In genomic region chr7:135937465-135937864, GRCm38 (mm10) we compare ENCODE assay signal across 33 mouse cellular contexts.
"Had no signal": no experiment of that assay in that cellular context is flagged by ENCODE, and none has a peak within 500 bp of the region (broad histone marks: within the 10 kb centered on the region; RNA-seq: fewer than 3 reads in every experiment).

No protein-coding gene starts in this region.

- H3K27ac ChIP-seq: heart, embryonic 10.5 days; heart, embryonic 13.5 days; heart, embryonic 15.5 days; hindbrain, embryonic 10.5 days; hindbrain, embryonic 12.5 days; hindbrain, embryonic 13.5 days; hindbrain, embryonic 14.5 days; hindbrain, embryonic 15.5 days; hindbrain, postnatal 0 days; intestine, embryonic 15.5 days; kidney, embryonic 15.5 days; layer of hippocampus, adult 2 months; left cerebral cortex, adult 2 months had no signal

- H3K4me3 ChIP-seq: heart, embryonic 10.5 days; heart, embryonic 12.5 days; heart, embryonic 13.5 days; heart, embryonic 15.5 days; hindbrain, embryonic 10.5 days; hindbrain, embryonic 12.5 days; hindbrain, embryonic 13.5 days; hindbrain, embryonic 15.5 days; intestine, embryonic 15.5 days; kidney, embryonic 15.5 days; layer of hippocampus, adult 2 months; left cerebral cortex, adult 2 months had no signal

- DNase-seq: heart, postnatal 10 days; heart, postnatal 14 days; heart, postnatal 36 days; heart, postnatal 4 days; kidney, adult 11 months; kidney, adult 18-20 months; kidney, adult 8-10 months; kidney, adult 9 months; kidney, postnatal 10 days; kidney, postnatal 14 days; kidney, postnatal 25 days; kidney, postnatal 4 days; layer of hippocampus, adult 9-11 months; layer of hippocampus, postnatal 36 days had no signal

- H3K9me3 ChIP-seq: heart, embryonic 10.5 days; heart, embryonic 12.5 days; heart, embryonic 13.5 days; heart, embryonic 15.5 days; hindbrain, embryonic 10.5 days; hindbrain, embryonic 12.5 days; hindbrain, embryonic 13.5 days; hindbrain, embryonic 15.5 days; intestine, embryonic 15.5 days; kidney, embryonic 15.5 days had no signal

- ATAC-seq: hindbrain, embryonic 16.5 days; hindbrain, postnatal 0 days; inflammation-experienced regulatory T-cells, adult 6 months; intestine, embryonic 15.5 days; intestine, embryonic 16.5 days; intestine, postnatal 0 days had no signal

- H3K9ac ChIP-seq: heart, embryonic 12.5 days; heart, embryonic 13.5 days; heart, embryonic 15.5 days; hindbrain, embryonic 12.5 days; hindbrain, embryonic 13.5 days; hindbrain, embryonic 14.5 days; hindbrain, embryonic 15.5 days; intestine, embryonic 15.5 days; kidney, embryonic 15.5 days had no signal

- H3K4me2 ChIP-seq: heart, embryonic 11.5 days; heart, embryonic 12.5 days; heart, embryonic 13.5 days; heart, embryonic 15.5 days; hindbrain, embryonic 12.5 days; hindbrain, embryonic 13.5 days; hindbrain, embryonic 14.5 days; hindbrain, embryonic 15.5 days; intestine, embryonic 15.5 days; kidney, embryonic 15.5 days had no signal

- H3K36me3 ChIP-seq: heart, embryonic 10.5 days; heart, embryonic 12.5 days; heart, embryonic 13.5 days; heart, embryonic 15.5 days; hindbrain, embryonic 10.5 days; hindbrain, embryonic 12.5 days; hindbrain, embryonic 13.5 days; hindbrain, embryonic 15.5 days; intestine, embryonic 15.5 days; kidney, embryonic 15.5 days had no signal

- H3K27me3 ChIP-seq: heart, embryonic 13.5 days; heart, embryonic 15.5 days; hindbrain, embryonic 12.5 days; hindbrain, embryonic 13.5 days; hindbrain, embryonic 15.5 days; intestine, embryonic 15.5 days; kidney, embryonic 15.5 days had no signal

- H3K4me1 ChIP-seq: heart, embryonic 10.5 days; heart, embryonic 12.5 days; heart, embryonic 13.5 days; heart, embryonic 15.5 days; hindbrain, embryonic 10.5 days; hindbrain, embryonic 12.5 days; hindbrain, embryonic 13.5 days; hindbrain, embryonic 15.5 days; intestine, embryonic 15.5 days; kidney, embryonic 15.5 days had no signal
